Mouse (Mus musculus) E14TG2a.4 (cell line): ENCODE measurements around the gene Nrde2.

Experiments used
- H3K27me3 ChIP-seq: 2 replicates; pipeline ENCODE4 v1.6.1; 2014; ENCODE audit warnings: low read length, control low read depth; ENCODE audit not compliant: insufficient read depth
- H3K36me3 ChIP-seq: 2 replicates; pipeline ENCODE4 v1.6.1; 2014; ENCODE audit warnings: low read length, control low read depth; ENCODE audit not compliant: insufficient read depth
- H3K4me1 ChIP-seq: replicated peaks from 2 replicates; pipeline ENCODE4 v1.6.1; 2014; ENCODE audit warnings: low read depth, low read length, control low read depth
- H3K4me3 ChIP-seq: replicated peaks from 2 replicates; pipeline ENCODE4 v1.5.1; 2014; ENCODE audit warnings: mild to moderate bottlenecking, low read length
- H3K9me3 ChIP-seq: 2 replicates; pipeline ENCODE4 v1.6.1; 2014; ENCODE audit warnings: low read length, control low read depth
- CTCF ChIP-seq: conservative IDR thresholded peaks from 2 replicates; pipeline ENCODE4 v1.5.1; 2014; ENCODE audit warnings: low read length
- NANOG ChIP-seq: IDR thresholded peaks from 2 replicates; pipeline ENCODE4 v1.6.1; 2014; ENCODE audit warnings: borderline replicate concordance, low read length, mixed read lengths
- POU5F1 ChIP-seq: IDR thresholded peaks from 2 replicates; pipeline ENCODE4 v1.6.1; 2014; ENCODE audit warnings: low read length, borderline replicate concordance

Gene Nrde2

GRCm38 (mm10) chr12:100167931-100168871 is 8.7 kb upstream of the Nrde2 start:
- Histone ChIP-seq H3K36me3 (no peaks in the 10 kb centered on the region), H3K9me3 (no peaks in the 10 kb centered on the region), H3K4me1 (peaks cover 42% of the 10 kb centered on the region), H3K4me3 (peak overlapping the region; percentile 69), H3K27me3 (no peaks in the 10 kb centered on the region)
- TF ChIP-seq NANOG (no peak), POU5F1 (no peak), CTCF (no peak)

GRCm38 (mm10) chr12:100167502-100167901 is 8.0 kb upstream of the Nrde2 start:
- Histone ChIP-seq H3K27me3 (no peaks in the 10 kb centered on the region), H3K4me1 (peaks cover 49% of the 10 kb centered on the region), H3K36me3 (no peaks in the 10 kb centered on the region), H3K9me3 (no peaks in the 10 kb centered on the region), H3K4me3 (peak overlapping the region; percentile 51; the same call in 1 of the 2 replicates)
- TF ChIP-seq NANOG, result no peak
- TF ChIP-seq CTCF, result no peak
- no peak for TF ChIP-seq POU5F1

DNA sequence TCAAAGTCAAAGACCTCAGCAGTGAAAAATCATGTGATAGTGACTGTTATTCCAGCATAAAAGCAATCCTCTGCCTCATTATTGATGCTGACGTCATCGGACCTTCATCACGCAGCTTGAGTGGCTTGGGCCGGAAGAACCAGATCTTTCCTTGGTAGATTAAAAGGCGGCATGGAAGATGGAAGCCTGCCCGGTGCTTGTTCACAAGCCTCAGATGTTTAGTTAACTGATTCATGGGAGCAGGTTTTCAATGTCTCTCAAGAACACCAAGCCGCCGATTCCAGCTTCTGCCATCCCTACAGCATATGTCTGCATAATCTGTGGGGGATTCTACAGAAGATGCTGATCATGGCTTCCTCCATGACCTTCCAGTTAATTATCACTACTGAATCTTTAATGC is 7.5 kb upstream of the Nrde2 start:
- no peaks in the 10 kb centered on the region for H3K27me3 ChIP-seq
- peaks cover 51% of the 10 kb centered on the region for H3K4me1 ChIP-seq
- H3K4me3 ChIP-seq, result no peak overlapping the region
- no peaks in the 10 kb centered on the region for H3K9me3 ChIP-seq
- no peaks in the 10 kb centered on the region for H3K36me3 ChIP-seq
- no peak for TF ChIP-seq NANOG
- TF ChIP-seq CTCF, result no peak
- TF ChIP-seq POU5F1, result no peak

GRCm38 (mm10) chr12:100166177-100166576 is 6.7 kb upstream of the Nrde2 start:
- H3K27me3 ChIP-seq, result no peaks in the 10 kb centered on the region
- no peaks in the 10 kb centered on the region for H3K36me3 ChIP-seq
- TF ChIP-seq CTCF, result peak; percentile 33
- no peak for TF ChIP-seq NANOG
- H3K4me1 ChIP-seq, result peaks cover 54% of the 10 kb centered on the region
- H3K4me3 ChIP-seq, result no peak overlapping the region
- H3K9me3 ChIP-seq, result no peaks in the 10 kb centered on the region

- Histone ChIP-seq H3K4me3 (no peak overlapping the region), H3K36me3 (no peaks in the 10 kb centered on the region), H3K4me1 (peaks cover 57% of the 10 kb centered on the region), H3K27me3 (no peaks in the 10 kb centered on the region), H3K9me3 (no peaks in the 10 kb centered on the region)
- TF ChIP-seq POU5F1, result no peak
- no peak for TF ChIP-seq CTCF
- no peak for TF ChIP-seq NANOG
Measured at GRCm38 (mm10) chr12:100164991-100165500, 5.6 kb upstream of the Nrde2 start.

DNA sequence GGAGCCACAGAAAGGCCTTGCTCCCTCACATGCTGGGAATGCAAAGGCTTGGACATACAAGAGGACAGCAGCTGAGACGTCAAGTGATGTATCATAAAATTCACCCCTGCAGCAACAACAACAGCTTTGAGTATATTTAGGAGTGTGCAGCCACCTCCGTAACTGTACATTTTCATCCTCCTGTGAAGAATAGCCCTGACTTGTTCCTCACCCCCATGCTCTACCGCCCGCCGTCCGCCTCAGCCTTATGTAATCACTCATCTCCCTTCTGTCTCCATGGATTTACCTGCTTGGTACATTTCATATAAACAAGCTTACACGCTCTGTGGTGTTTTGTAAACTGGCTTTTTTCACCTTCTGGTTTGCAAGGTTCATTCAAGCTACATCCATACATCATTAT is 7.0 kb downstream of the Nrde2 start:
- Histone ChIP-seq H3K27me3 (no peaks in the 10 kb centered on the region), H3K4me3 (no peak overlapping the region), H3K36me3 (peaks cover 75% of the 10 kb centered on the region), H3K9me3 (no peaks in the 10 kb centered on the region), H3K4me1 (peaks cover 14% of the 10 kb centered on the region)
- no peak for TF ChIP-seq POU5F1
- no peak for TF ChIP-seq NANOG

DNA sequence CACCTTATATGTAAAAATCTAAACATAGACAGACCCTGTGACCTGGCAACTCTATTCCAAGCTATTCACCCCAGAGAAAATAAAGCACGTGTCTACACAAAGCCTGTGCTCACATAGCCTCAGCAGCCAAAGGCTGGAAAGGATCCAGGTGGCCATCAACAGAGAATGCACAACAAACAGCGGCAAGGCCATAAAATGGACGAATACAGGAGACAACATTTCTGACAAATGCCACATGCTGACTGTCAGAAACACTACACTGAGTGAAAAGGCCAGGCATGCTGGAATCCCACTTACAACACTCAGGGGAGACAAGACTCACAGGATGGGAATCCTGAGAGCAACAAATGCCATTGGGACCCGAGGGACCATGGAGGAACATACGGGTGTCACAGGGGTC is 15.2 kb downstream of the Nrde2 start:
- TF ChIP-seq POU5F1 (no peak), CTCF (no peak), NANOG (no peak)
- peaks cover 97% of the 10 kb centered on the region for H3K36me3 ChIP-seq
- H3K4me1 ChIP-seq, result peaks cover 9% of the 10 kb centered on the region
- no peaks in the 10 kb centered on the region for H3K9me3 ChIP-seq
- H3K27me3 ChIP-seq, result no peaks in the 10 kb centered on the region
- H3K4me3 ChIP-seq, result no peak overlapping the region

DNA sequence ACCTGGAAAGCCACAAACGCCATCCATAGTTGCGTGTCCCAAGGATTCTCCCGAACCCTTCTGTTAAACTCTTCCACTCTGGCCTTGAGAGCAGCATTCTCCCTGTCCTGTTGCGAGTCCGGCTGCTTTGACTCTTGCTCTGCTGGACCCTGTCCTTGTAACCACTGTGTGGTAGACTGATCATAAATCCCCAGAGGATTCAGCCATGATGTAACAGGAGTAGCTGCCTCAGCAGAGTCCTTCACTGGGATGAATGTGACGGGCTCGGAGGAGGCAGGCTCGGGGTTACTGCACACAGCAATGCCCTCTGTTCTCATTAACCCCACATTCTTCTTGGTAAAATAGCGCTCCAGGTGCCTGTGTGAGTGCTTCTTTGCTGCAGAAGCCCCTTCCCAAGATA is 15.7 kb downstream of the Nrde2 start:
- H3K9me3 ChIP-seq, result no peaks in the 10 kb centered on the region
- peaks cover 97% of the 10 kb centered on the region for H3K36me3 ChIP-seq
- TF ChIP-seq NANOG (no peak), POU5F1 (no peak), CTCF (no peak)
- no peaks in the 10 kb centered on the region for H3K27me3 ChIP-seq
- H3K4me3 ChIP-seq, result no peak overlapping the region
- peaks cover 12% of the 10 kb centered on the region for H3K4me1 ChIP-seq
